Mouse (Mus musculus) stomach, postnatal 0 days (tissue): Measurements from ENCODE around the gene Bpifa5.

Experiments
- CTCF ChIP-seq: IDR thresholded peaks from 2 replicates; pipeline ENCODE4 v1.5.1; 2016; ENCODE audit warnings: antibody characterized with exemption, low read depth, mild to moderate bottlenecking, moderate library complexity
- EP300 ChIP-seq: optimal IDR thresholded peaks from 2 replicates; pipeline ENCODE3; 2016; ENCODE audit warnings: antibody characterized with exemption

DNA sequence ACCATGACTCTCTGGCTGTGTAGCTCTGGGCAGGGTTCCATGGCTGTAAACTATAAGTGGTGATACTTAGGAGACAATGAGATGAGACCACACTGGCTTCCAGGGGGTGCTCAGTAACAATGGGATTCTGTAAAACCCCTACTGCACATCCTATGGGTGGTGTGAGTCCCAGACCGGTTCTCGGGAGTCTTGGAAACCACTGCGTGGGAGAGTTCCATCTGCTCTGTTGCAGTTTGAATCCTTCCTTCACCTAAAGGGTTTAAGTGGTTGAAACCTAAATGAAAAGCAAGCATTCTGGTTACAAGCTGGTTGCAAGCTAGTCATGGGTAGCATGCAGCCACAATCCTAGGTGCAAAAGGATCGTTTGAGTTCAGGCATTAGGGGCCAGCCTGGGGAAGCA lies 49.5 kb downstream of the Bpifa5 start:
- TF ChIP-seq CTCF (no peak), EP300 (no peak)
